Mouse (Mus musculus): ENCODE measurements around the gene Spert. TPM values are rescaled to one million over a fixed set of nuclear protein-coding genes. Genes with fewer than 3 reads are reported as not detected.

Spert gene
- not detected for total RNA-seq (2021)
- long read RNA-seq, experiment 1: 0 reads
- long read RNA-seq, experiment 2: 0 reads

- DNase-seq (ENCODE audit: low spot score in 2 of 2): no peak
These were observed at the start of gene Spert for GRCm38 (mm10) chr14:75592978-75593377. Gene Spert, minus strand, starts transcription at chr14:75593116.

DNA sequence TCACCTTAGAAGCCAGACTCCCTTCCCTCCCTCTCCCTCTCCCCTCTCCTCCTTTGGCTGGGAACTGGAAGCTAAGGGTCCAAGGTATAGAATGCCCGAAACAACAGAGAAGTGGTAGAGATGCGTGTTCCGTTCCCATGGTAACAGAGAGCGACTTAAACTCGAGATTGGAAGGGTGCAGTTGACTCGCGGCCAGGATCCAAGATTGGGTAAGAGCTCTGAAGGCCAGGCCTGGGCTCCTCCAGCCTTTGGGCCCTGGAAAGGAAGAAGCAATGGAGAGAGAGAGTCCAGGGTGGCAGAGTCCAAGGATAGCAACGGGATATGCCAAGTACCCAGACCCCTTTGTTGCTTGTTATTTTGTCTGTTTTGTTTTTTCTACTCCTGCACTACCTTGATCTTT, 49.2 kb upstream of the Spert start, which contains the start of gene Erich6b:
Erich6b (plus strand) TSS at position 180 of the 400 bp plus-strand sequence.
- no peak for DNase-seq (ENCODE audit: low spot score in 2 of 2)

DNA sequence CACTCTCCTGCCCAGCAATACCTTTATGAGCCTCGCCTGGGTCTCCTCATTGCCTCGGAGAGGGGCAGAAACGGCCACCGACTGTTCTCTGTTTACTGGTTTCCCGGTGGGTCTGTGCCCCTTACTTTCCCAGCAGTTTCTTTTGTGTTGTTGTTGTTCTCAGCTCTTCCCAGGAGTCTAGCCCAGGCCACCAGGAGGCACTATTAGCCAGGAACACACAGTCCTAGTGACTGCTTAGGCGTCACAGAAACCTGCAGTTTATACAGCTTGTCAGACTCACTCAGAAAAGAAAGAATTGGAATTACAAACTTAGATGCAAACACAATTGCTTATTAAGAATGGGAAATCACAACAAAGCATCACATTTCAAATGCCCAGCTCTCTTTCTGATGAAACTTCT, 48.5 kb upstream of the Spert start:
- no peak for DNase-seq (ENCODE audit: low spot score in 2 of 2)

DNA sequence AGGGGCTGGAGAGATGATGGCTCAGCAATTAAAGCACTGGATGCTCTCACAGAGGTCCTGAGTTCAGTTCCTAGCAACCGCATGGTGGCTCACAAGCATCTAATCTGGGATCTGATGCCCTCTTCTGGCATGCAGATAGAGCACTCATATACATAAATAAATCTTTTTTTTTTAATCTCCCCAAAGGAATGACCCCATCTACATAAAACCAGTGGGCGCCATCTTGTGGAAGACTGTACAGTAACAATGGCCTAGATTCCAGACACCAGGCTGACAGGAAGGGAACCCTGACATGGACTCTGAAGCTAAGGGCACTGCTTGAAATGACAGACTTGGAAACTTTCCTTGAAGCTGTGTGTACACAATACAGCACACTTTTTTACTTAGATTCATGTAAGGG, 47.9 kb upstream of the Spert start:
- DNase-seq (ENCODE audit: low spot score in 2 of 2): no peak

GRCm38 (mm10) chr14:75637641-75638040, 44.7 kb upstream of the Spert start:
- DNase-seq (ENCODE audit: low spot score in 2 of 2): no peak

DNA sequence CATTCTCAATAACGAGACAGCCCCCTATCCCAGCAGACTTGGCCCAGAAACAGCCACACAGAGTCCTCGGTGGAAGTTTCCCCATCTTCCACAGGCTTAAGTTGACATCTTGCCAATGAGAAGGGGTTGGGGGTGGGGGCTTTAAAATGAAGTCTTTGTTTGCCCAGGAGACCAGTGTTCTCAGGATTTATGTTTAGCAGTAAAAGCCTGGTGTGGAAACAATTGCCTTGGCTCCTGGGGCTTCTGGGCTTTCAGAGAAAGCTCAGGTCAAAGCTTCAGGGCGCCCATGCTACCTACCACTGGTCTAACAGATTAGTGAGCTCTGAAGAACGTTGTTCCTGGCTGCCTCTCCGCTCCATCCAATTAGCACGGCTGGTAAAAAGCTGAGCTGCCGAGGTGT, 43.2 kb upstream of the Spert start:
- DNase-seq (ENCODE audit: low spot score in 2 of 2): no peak

DNA sequence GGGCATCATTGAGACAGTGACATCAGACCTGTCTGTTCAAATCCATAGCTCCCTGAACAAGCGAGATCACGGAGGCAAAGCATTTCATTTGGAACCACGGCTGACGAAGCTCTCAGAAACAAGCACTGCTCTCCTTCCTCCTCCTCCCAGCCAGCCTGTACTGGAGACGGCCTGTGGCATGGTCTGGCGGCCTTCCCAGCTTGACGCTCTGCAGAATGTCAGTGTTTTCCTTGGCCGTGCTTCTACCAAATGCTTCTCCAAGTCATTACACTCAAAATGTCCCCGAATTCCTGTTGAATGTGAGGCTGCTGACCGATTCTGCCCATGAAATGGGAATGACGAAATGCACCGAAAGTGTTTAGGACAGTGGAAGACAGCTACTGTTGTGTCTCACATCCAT, 42.4 kb upstream of the Spert start:
- DNase-seq (ENCODE audit: low spot score in 2 of 2): no peak

DNA sequence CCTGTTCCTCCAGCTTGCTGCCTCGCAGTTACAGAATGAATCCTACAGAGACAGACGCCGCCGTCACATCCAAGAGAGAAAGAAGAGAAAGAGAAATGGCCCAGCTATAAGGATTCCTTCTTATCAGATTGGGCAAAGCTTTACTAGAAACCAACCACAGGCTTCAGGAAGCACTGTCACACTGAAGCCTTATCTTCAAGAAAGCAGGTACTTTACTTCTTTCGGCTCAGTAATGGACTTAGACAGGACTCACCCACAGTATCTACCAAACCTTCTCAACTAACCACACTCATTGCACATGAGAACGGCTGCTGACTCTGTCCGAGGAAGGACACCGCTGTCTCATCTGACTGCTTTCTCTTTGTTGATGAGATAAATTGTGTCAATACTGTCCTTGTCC, 36.0 kb upstream of the Spert start:
- DNase-seq (ENCODE audit: low spot score in 2 of 2): no peak

- DNase-seq (ENCODE audit: low spot score in 2 of 2): no peak
These were observed 30.1 kb upstream of the Spert start for GRCm38 (mm10) chr14:75622984-75623383.

GRCm38 (mm10) chr14:75616375-75616774, 23.5 kb upstream of the Spert start:
- DNase-seq (ENCODE audit: low spot score in 2 of 2): no peak

DNA sequence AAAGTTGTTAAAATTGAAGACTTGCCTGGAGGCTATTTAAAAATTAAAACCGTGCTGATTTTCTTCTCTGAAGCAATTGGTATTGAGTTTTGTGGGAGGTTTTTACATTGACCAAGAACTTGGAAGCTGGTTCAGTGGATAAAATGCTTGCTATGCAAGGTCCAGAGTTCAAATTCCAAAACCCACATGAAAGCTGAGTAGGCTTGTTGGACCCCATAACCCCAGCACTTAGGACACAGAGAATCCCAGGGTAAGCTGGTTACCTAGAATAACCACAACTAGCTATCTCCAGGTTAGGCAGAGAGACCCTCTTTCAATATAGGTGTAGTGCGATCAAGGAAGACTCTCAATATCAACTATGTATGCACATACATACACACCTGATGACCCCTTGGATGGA, 16.3 kb upstream of the Spert start:
- DNase-seq (ENCODE audit: low spot score in 2 of 2): no peak

GRCm38 (mm10) chr14:75583870-75584269, 9.0 kb downstream of the Spert start:
- no peak for DNase-seq (ENCODE audit: low spot score in 2 of 2)

DNA sequence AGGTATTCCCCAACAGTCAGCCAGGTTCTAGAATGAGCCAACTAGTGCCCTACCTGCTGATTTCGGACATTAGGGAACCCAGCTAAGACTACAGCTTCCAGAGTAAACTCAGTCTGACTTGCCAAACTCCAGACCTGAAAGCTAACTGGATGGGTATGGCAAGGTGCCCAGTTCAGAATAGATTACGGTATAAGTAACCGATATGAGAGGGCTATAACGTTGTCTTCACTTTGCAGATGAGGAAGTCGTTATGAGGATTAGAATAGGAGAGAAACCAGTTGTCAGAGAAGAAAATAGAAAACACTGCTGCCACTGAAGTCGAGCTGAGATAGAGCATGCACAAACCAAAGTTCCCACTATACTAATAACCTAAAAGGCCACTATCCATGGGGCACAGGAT, 13.9 kb downstream of the Spert start:
- no peak for DNase-seq (ENCODE audit: low spot score in 2 of 2)

DNA sequence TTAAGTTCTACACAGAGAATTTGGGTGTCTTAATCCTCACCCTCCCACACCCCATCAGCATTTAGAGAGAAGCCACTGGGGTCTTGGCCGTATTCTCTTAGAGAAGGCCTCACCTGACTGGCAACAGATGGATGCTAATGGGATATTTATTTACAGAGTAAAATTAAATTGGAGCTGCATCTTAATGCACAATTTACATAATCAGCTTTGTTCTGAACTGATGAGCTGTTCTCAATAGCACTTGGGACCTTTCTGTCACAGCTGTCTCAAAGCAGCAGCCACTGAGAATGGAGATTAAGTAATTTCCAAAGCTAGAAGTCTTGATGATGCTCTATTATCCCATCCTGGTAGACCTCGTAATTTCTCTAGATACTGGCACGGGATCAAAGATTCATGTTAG, 26.6 kb downstream of the Spert start:
- no peak for DNase-seq (ENCODE audit: low spot score in 2 of 2)

DNA sequence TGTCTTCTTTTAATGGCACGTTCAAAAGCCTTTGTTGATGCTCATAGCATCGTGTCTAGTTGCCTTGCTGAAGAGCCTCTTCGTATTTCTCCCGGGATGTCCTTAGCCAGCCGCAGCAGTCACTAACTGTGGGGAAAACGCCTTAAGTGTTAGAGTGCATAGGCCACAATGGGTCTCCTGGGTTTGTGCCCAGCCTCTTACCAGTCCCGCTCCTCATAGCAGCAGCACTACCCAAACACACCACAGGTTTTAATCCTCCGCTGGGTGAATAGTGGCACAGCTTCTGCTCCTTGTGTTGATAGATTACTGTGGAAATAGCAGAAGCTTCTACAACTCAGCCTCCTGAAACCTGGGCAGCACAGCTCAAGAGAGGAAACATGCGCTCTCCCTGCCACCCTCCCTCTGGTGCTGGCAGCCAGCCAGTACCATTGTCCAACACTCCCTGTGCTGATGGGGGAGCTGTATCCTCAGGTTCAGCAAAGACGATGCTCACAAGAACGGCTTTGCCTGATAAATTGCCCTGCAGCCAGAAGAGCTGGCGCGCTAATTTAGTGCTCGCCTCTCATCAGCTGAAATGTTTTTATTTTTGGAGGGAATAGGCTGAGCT, 27.3 kb downstream of the Spert start:
- peak in 1 of 2 experiments; percentile 18 for DNase-seq (ENCODE audit: low spot score in 2 of 2)

DNA sequence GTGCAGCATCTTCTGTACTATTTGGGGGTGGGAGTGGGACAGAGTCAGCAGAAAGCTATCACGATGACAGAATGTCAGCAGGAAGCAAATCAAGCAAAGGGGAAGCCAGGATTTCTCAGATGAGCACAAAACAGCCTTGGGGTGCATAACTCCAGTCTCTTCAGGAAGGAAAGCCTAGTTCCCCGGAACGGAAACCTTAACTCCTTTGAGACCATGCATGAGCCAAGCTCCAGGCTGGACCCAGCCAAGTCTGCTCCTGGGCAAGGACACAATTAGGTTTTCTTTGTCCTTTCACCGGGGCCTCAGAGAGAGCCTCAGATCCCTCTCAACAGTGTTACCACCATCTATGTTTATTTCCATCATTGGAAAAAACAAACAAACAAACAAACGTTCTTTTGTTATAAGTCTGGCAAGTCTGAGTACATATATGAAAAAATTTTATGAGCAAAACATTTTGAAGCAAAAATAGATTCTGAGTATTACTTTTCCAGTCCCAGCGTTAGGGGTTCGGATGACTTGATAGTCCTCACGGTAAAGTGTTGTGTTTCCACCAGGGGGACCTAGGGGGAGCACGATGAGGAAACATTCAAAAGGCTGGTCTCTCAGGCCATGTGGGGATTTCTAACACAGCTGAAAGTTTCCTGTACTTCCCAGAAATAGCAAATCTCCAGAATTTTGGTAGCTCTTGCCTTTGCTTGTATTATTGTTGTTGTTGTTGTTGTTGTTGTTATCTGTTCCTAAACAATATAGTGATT, 31.2 kb downstream of the Spert start:
- DNase-seq (ENCODE audit: low spot score in 2 of 2): peak in 1 of 2 experiments; percentile 12

DNA sequence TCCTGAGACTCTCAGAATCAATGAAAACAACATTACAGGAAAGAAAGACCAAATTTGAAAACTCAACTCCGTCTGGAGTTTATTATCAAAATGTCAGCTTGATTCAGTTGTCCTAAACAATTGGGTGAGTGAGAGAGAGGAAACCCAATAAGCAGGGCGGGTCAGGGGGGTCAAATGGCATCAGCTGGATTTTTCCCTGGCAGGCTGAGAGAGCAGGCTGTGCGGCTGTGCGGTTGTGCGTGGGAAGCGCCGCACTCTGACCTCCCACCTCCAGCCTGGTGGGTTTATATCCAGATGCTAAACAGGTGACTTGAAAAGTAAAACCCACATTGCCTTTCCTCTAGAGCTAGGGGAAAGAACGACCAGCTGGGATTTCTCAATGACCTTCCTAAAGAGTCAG, 51.2 kb downstream of the Spert start:
- no peak for DNase-seq (ENCODE audit: low spot score in 2 of 2)

GRCm38 (mm10) chr14:75540996-75541350, 51.9 kb downstream of the Spert start:
- DNase-seq (ENCODE audit: low spot score in 2 of 2): no peak

DNA sequence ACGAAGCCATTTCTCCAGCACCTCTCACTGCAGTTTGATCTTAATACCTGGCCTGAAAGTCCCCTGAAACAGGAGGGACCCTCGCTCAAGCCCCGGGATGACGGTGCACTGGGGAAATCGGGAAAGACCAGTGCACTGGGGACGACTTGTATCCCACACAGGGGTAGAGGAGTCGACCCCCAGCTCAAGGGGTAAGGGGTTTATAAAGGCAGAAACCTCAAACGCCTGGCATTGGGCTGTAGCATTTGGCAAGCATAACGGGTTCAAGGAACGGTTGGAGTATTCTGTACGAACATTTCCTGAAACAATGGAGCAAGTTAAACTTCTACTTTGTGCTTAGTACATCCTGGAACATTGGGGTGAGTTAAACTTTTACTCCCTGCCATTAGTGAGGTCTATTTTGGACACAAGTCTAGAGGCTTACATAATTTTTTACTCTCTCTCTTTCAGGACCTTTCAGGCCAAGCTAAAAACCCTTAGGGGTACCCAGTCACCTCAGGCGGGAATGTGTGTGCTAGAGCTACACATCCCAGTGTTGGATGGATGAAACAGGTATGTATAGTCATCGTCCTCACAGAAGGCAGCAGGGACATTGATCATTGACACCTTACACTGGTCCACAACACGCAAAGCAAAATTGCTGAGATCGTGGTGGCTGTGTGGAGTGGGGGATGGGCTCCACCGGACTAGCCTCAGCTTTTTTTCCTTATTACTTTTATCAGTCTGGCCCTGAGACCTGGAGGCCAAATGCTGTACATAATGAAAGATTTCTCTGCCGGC, 52.5 kb downstream of the Spert start:
- DNase-seq (ENCODE audit: low spot score in 2 of 2): no peak

- DNase-seq (ENCODE audit: low spot score in 2 of 2): no peak
These were observed 53.7 kb downstream of the Spert start for GRCm38 (mm10) chr14:75539205-75539604.
